Mouse (Mus musculus): ENCODE results near the gene Baz2a. TPM values are rescaled to one million over a fixed set of nuclear protein-coding genes. Genes with fewer than 3 reads are reported as not detected.
A peak's percentile ranks its signal among the peaks of the same experiment; 100 is the strongest.

Gene Baz2a
- polyA plus RNA-seq, 1 experiment from 2014 or later: 7.4 TPM

- Histone ChIP-seq H3K27me3 (replicated peaks) (no peaks in the 10 kb centered on the region), H3K9me3 (replicated peaks) (no peaks in the 10 kb centered on the region), H3K4me3 (replicated peaks) (peak overlapping the region; percentile 85), H3K4me1 (peaks cover 66% of the 10 kb centered on the region), H3K4me2 (peak overlapping the region; percentile 78), H3K9ac (replicated peaks) (peak overlapping the region; percentile 20; the same call in 1 of the 2 replicates), H3K36me3 (peaks cover 13% of the 10 kb centered on the region), H3K27ac (replicated peaks) (0 out of 2 replicates have a peak overlapping the region, but pooled peaks have one; percentile 28)
- ATAC-seq (ENCODE audit: low FRiP score): no peak
- WGBS: 12% methylated on average over 19 of the region's 19 CpGs
Observed at GRCm38 (mm10) chr10:128094340-128094968, 3.1 kb downstream of the Baz2a start.

GRCm38 (mm10) chr10:128095003-128095636, 3.7 kb downstream of the Baz2a start:
- no peak for ATAC-seq (ENCODE audit: low FRiP score)
- peak overlapping the region; percentile 78 for H3K4me2 ChIP-seq
- H3K4me1 ChIP-seq: peaks cover 66% of the 10 kb centered on the region
- peaks cover 6% of the 10 kb centered on the region for H3K36me3 ChIP-seq
- 0 out of 2 replicates have a peak overlapping the region, but pooled peaks have one; percentile 28 for H3K27ac ChIP-seq (replicated peaks)
- H3K9ac ChIP-seq (replicated peaks): no peak overlapping the region
- H3K4me3 ChIP-seq (replicated peaks): peak overlapping the region; percentile 85; the same call in 1 of the 2 replicates
- no peaks in the 10 kb centered on the region for H3K27me3 ChIP-seq (replicated peaks)
- no peaks in the 10 kb centered on the region for H3K9me3 ChIP-seq (replicated peaks)
- 31% methylated on average over 9 of the region's 9 CpGs for WGBS

- Histone ChIP-seq H3K9me3 (replicated peaks) (no peaks in the 10 kb centered on the region), H3K36me3 (no peaks in the 10 kb centered on the region), H3K4me1 (peaks cover 57% of the 10 kb centered on the region), H3K27me3 (replicated peaks) (no peaks in the 10 kb centered on the region), H3K9ac (replicated peaks) (no peak overlapping the region), H3K4me3 (replicated peaks) (peak overlapping the region; percentile 91), H3K27ac (replicated peaks) (no peak overlapping the region), H3K4me2 (peak overlapping the region; percentile 77)
- ATAC-seq (ENCODE audit: low FRiP score): no peak
- 19% methylated on average over 4 of the region's 4 CpGs for WGBS
Observed at GRCm38 (mm10) chr10:128096313-128096692, 4.9 kb downstream of the Baz2a start.

- WGBS: under 1% methylated on average over 85 of the region's 86 CpGs
Observed at GRCm38 (mm10) chr10:128096693-128097586, 5.6 kb downstream of the Baz2a start.

GRCm38 (mm10) chr10:128097587-128097971, 6.2 kb downstream of the Baz2a start:
- 0% methylated on average over 13 of the region's 13 CpGs for WGBS
- Histone ChIP-seq H3K27me3 (replicated peaks) (no peaks in the 10 kb centered on the region), H3K4me1 (peaks cover 45% of the 10 kb centered on the region), H3K9me3 (replicated peaks) (no peaks in the 10 kb centered on the region), H3K4me3 (replicated peaks) (peak overlapping the region; percentile 91), H3K36me3 (no peaks in the 10 kb centered on the region), H3K4me2 (peak overlapping the region; percentile 77), H3K9ac (replicated peaks) (peak overlapping the region; percentile 87), H3K27ac (replicated peaks) (peak overlapping the region; percentile 86)
- ATAC-seq (ENCODE audit: low FRiP score): no peak

More at GRCm38 (mm10) chr10:128096693-128097586, 5.6 kb downstream of the Baz2a start:
- peak; percentile 77 for ATAC-seq (ENCODE audit: low FRiP score)
- H3K27me3 ChIP-seq (replicated peaks): no peaks in the 10 kb centered on the region
- no peaks in the 10 kb centered on the region for H3K9me3 ChIP-seq (replicated peaks)
- no peaks in the 10 kb centered on the region for H3K36me3 ChIP-seq
- peak overlapping the region; percentile 91 for H3K4me3 ChIP-seq (replicated peaks)
- H3K4me2 ChIP-seq: peak overlapping the region; percentile 77
- H3K9ac ChIP-seq (replicated peaks): peak overlapping the region; percentile 87
- peaks cover 51% of the 10 kb centered on the region for H3K4me1 ChIP-seq
- peak overlapping the region; percentile 86 for H3K27ac ChIP-seq (replicated peaks)

- peaks cover 61% of the 10 kb centered on the region for H3K36me3 ChIP-seq
- WGBS: 84% methylated on average over 4 of the region's 4 CpGs
- no peak for ATAC-seq (ENCODE audit: low FRiP score)
Observed at GRCm38 (mm10) chr10:128110103-128110761, 18.9 kb downstream of the Baz2a start.

GRCm38 (mm10) chr10:128111227-128111626, 19.9 kb downstream of the Baz2a start:
- H3K36me3 ChIP-seq: peaks cover 71% of the 10 kb centered on the region
- no peak overlapping the region for H3K9ac ChIP-seq (replicated peaks)
- ATAC-seq (ENCODE audit: low FRiP score): no peak

More at GRCm38 (mm10) chr10:128110103-128110761, 18.9 kb downstream of the Baz2a start:
- Histone ChIP-seq H3K4me1 (no peaks in the 10 kb centered on the region), H3K9ac (replicated peaks) (no peak overlapping the region), H3K9me3 (replicated peaks) (no peaks in the 10 kb centered on the region), H3K4me2 (no peak overlapping the region), H3K27me3 (replicated peaks) (no peaks in the 10 kb centered on the region), H3K27ac (replicated peaks) (no peak overlapping the region), H3K4me3 (replicated peaks) (no peak overlapping the region)

GRCm38 (mm10) chr10:128123833-128124232, 32.5 kb downstream of the Baz2a start:
- Histone ChIP-seq H3K27ac (replicated peaks) (no peak overlapping the region), H3K36me3 (peaks cover 93% of the 10 kb centered on the region), H3K4me3 (replicated peaks) (no peak overlapping the region), H3K27me3 (replicated peaks) (no peaks in the 10 kb centered on the region), H3K9me3 (replicated peaks) (no peaks in the 10 kb centered on the region), H3K9ac (replicated peaks) (no peak overlapping the region), H3K4me2 (no peak overlapping the region), H3K4me1 (no peaks in the 10 kb centered on the region)
- no peak for ATAC-seq (ENCODE audit: low FRiP score)
- 95% methylated on average over 7 of the region's 7 CpGs for WGBS

More at GRCm38 (mm10) chr10:128111227-128111626, 19.9 kb downstream of the Baz2a start:
- Histone ChIP-seq H3K4me3 (replicated peaks) (no peak overlapping the region), H3K4me2 (no peak overlapping the region), H3K27me3 (replicated peaks) (no peaks in the 10 kb centered on the region), H3K4me1 (no peaks in the 10 kb centered on the region), H3K9me3 (replicated peaks) (no peaks in the 10 kb centered on the region), H3K27ac (replicated peaks) (no peak overlapping the region)

- H3K27me3 ChIP-seq (replicated peaks): no peaks in the 10 kb centered on the region
- H3K9ac ChIP-seq (replicated peaks): no peak overlapping the region
- ATAC-seq (ENCODE audit: low FRiP score): no peak
- peaks cover 89% of the 10 kb centered on the region for H3K36me3 ChIP-seq
- H3K9me3 ChIP-seq (replicated peaks): no peaks in the 10 kb centered on the region
- H3K4me2 ChIP-seq: no peak overlapping the region
- WGBS: 95% methylated on average over 9 of the region's 9 CpGs
- no peaks in the 10 kb centered on the region for H3K4me1 ChIP-seq
- H3K4me3 ChIP-seq (replicated peaks): no peak overlapping the region
- H3K27ac ChIP-seq (replicated peaks): no peak overlapping the region
Observed at GRCm38 (mm10) chr10:128124831-128125230, 33.5 kb downstream of the Baz2a start.

- no peak overlapping the region for H3K9ac ChIP-seq (replicated peaks)
- no peak overlapping the region for H3K4me2 ChIP-seq
- no peak overlapping the region for H3K4me3 ChIP-seq (replicated peaks)
- 92% methylated on average over 14 of the region's 14 CpGs for WGBS
- no peaks in the 10 kb centered on the region for H3K27me3 ChIP-seq (replicated peaks)
- H3K9me3 ChIP-seq (replicated peaks): no peaks in the 10 kb centered on the region
- H3K36me3 ChIP-seq: peaks cover 90% of the 10 kb centered on the region
- H3K27ac ChIP-seq (replicated peaks): no peak overlapping the region
- ATAC-seq (ENCODE audit: low FRiP score): no peak
- no peaks in the 10 kb centered on the region for H3K4me1 ChIP-seq
Observed at GRCm38 (mm10) chr10:128125951-128126350, 34.6 kb downstream of the Baz2a start.

- Histone ChIP-seq H3K36me3 (peaks cover 75% of the 10 kb centered on the region), H3K4me1 (no peaks in the 10 kb centered on the region), H3K9ac (replicated peaks) (no peak overlapping the region), H3K27me3 (replicated peaks) (no peaks in the 10 kb centered on the region), H3K9me3 (replicated peaks) (no peaks in the 10 kb centered on the region), H3K27ac (replicated peaks) (no peak overlapping the region), H3K4me2 (no peak overlapping the region), H3K4me3 (replicated peaks) (no peak overlapping the region)
- WGBS: 64% methylated on average over 5 of the region's 5 CpGs
- no peak for ATAC-seq (ENCODE audit: low FRiP score)
Observed at GRCm38 (mm10) chr10:128127497-128127896, 36.1 kb downstream of the Baz2a start.

Measured in neural tube, embryonic 15.5 days (tissue).